Mouse (Mus musculus) kidney, embryonic 15.5 days (tissue): ENCODE measurements around the gene Gm12830. TPM values are rescaled to one million over a fixed set of nuclear protein-coding genes. Genes with fewer than 3 reads are reported as not detected.

Source experiments
- ATAC-seq: fragments of 200-750 bp; cut with Nextera tagmentation; replicated peaks from 2 replicates; pipeline ENCODE4 v1.8.0; 2017; ENCODE audit warnings: moderate TSS enrichment; ENCODE audit not compliant: low FRiP score
- H3K27ac ChIP-seq: fragments of 300-500 bp; sonication (generic); 2 replicates; pipeline ENCODE4 v1.5.1; 2015; ENCODE audit warnings: mild to moderate bottlenecking, inconsistent platforms
- H3K27me3 ChIP-seq: fragments of 300-500 bp; sonication (generic); 2 replicates; pipeline ENCODE4 v1.6.1; 2015; ENCODE audit warnings: inconsistent platforms
- H3K36me3 ChIP-seq: fragments of 300-500 bp; sonication (generic); 2 replicates; pipeline ENCODE4 v1.6.1; 2015; ENCODE audit warnings: inconsistent platforms
- H3K4me1 ChIP-seq: fragments of 300-500 bp; sonication (generic); 2 replicates; pipeline ENCODE4 v1.6.1; 2015; ENCODE audit warnings: inconsistent platforms
- H3K4me2 ChIP-seq: fragments of 300-500 bp; sonication (generic); 2 replicates; pipeline ENCODE4 v1.6.1; 2015; ENCODE audit warnings: moderate library complexity, mild to moderate bottlenecking, inconsistent platforms
- H3K4me3 ChIP-seq: fragments of 300-500 bp; sonication (generic); replicated peaks from 2 replicates; pipeline ENCODE4 v1.5.1; 2015; ENCODE audit warnings: mild to moderate bottlenecking, inconsistent platforms
- H3K9ac ChIP-seq: fragments of 300-500 bp; sonication (generic); 2 replicates; pipeline ENCODE4 v1.6.1; 2015; ENCODE audit warnings: mild to moderate bottlenecking, inconsistent platforms
- H3K9me3 ChIP-seq: fragments of 300-500 bp; sonication (generic); replicated peaks from 2 replicates; pipeline ENCODE4 v1.6.1; 2016; ENCODE audit warnings: inconsistent platforms
- WGBS: fragments of 180-500 bp; shearing (Covaris S2); methylation state at CpG from one replicate; pipeline ENCODE4 v1.1.7; 2015; ENCODE audit warnings: mixed read lengths; 5-methylcytosine and 5-hydroxymethylcytosine counted together
- polyA plus RNA-seq: library from polyadenylated mRNA; unstranded; fragments of >200 nt; fragmentation: Nextera tagmentation; extraction: Ambion mirVana; gene quantifications from 2 replicates; pipeline ENCODE4 v1.2.1, GENCODE M21; 2015

The Gm12830 gene
- polyA plus RNA-seq, 1 experiment from 2014 or later = 0.09 TPM

- Histone ChIP-seq H3K27me3 (peaks cover 42% of the 10 kb centered on the region), H3K4me3 (no peak overlapping the region), H3K9me3 (0 out of 2 replicates have a peak, but pooled peaks cover 3% of the 10 kb centered on the region), H3K9ac (no peak overlapping the region), H3K4me2 (no peak overlapping the region), H3K4me1 (peaks cover 33% of the 10 kb centered on the region), H3K36me3 (no peaks in the 10 kb centered on the region), H3K27ac (no peak overlapping the region)
- ATAC-seq = peak; percentile 73
- WGBS = 42% methylated on average over 6 of the region's 6 CpGs
These were observed 25.2 kb downstream of the Gm12830 start for GRCm38 (mm10) chr4:114846723-114847122.

DNA sequence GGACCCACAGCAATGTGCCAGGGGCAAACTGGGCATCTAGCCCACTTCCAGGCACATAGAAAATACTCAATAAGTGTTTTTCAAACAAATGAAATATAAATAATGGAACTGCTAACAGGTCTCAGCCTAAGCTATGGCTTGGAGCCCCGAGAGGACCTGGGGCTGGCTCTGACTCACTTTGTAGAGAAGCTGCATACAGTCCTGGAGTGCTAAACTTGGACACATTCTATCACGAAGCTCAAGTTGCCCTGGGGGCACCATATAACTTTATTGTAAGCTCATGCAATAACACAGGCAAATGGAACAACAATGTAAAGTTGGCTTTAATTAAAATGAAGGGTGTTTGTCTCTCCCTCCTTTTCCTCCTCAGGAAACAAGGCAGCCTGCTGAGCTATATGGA is 32.4 kb downstream of the Gm12830 start:
- H3K4me3 ChIP-seq = no peak overlapping the region
- H3K4me1 ChIP-seq = no peaks in the 10 kb centered on the region
- H3K36me3 ChIP-seq = no peaks in the 10 kb centered on the region
- no peaks in the 10 kb centered on the region for H3K27me3 ChIP-seq
- no peaks in the 10 kb centered on the region for H3K9me3 ChIP-seq
- H3K4me2 ChIP-seq = no peak overlapping the region
- WGBS = 67% methylated on average over 2 of the region's 2 CpGs
- no peak overlapping the region for H3K27ac ChIP-seq
- no peak for ATAC-seq
- H3K9ac ChIP-seq = no peak overlapping the region

- Histone ChIP-seq H3K9ac (no peak overlapping the region), H3K4me2 (no peak overlapping the region), H3K27ac (no peak overlapping the region), H3K9me3 (no peaks in the 10 kb centered on the region), H3K36me3 (no peaks in the 10 kb centered on the region), H3K4me1 (no peaks in the 10 kb centered on the region), H3K4me3 (no peak overlapping the region), H3K27me3 (no peaks in the 10 kb centered on the region)
- WGBS = 59% methylated on average over 5 of the region's 5 CpGs
- no peak for ATAC-seq
These were observed 36.9 kb downstream of the Gm12830 start for GRCm38 (mm10) chr4:114858426-114858825.

DNA sequence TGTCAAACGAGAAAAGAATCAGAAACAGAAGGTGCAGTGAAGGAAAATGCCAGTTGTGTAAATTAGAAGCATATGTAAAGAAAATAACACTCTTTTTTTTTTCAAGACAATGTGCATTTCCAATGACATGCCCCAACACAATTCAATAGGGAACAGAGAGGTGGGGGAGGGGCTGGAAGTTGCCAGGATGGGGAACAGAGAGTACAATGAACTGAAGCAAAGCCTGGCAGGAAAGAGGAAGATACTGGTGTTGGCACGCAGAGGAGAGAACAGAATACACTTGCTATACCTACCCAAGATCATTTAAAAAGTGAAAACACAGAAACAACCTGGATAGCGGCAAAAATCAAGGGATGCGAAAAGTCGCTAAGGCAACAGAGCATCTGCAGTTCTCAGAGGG is 41.6 kb downstream of the Gm12830 start:
- no peak for ATAC-seq
- Histone ChIP-seq H3K9me3 (no peaks in the 10 kb centered on the region), H3K4me2 (no peak overlapping the region), H3K27me3 (no peaks in the 10 kb centered on the region), H3K4me1 (no peaks in the 10 kb centered on the region), H3K9ac (no peak overlapping the region), H3K27ac (no peak overlapping the region), H3K36me3 (no peaks in the 10 kb centered on the region), H3K4me3 (no peak overlapping the region)
- 86% methylated on average over 5 of the region's 5 CpGs for WGBS

DNA sequence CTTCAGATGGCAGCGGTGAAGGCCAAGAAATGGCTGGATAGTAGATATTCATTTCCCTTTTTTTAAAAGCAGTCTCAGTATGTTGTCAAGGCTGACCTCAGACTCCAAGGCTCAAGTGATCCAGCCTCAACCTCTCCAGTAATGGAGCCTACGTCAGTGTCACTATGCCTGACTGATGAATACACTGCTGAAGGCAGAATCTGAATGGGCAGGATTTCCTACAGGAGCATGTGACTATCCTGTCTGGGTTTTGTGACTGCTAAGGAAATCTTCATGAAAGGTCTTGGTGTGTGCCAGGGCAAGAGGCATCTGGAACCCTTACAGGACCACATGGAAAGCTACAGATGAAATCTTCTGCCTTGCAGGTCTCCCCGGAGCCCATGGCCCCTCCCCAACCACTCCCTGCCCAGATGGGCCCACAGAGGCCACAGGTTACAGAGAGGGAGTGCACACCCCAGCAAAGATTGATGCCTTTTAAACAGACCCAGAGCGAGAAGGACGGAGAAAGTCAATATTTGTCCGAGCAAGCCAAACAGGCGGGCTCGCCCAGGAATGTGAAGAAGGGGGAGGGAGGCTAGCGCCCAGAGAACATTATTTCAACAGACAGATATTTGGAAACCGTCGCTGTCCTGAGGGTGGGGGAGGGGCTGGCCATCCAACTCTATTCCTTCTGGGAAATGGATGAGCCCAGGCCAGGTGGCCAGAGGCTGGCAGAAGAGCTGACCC is 48.4 kb downstream of the Gm12830 start:
- peak; percentile 87 for ATAC-seq
- Histone ChIP-seq H3K4me1 (peaks cover 16% of the 10 kb centered on the region), H3K9ac (no peak overlapping the region), H3K4me2 (peak overlapping the region; percentile 20; the same call in 1 of the 2 replicates), H3K36me3 (no peaks in the 10 kb centered on the region), H3K4me3 (no peak overlapping the region), H3K27me3 (no peaks in the 10 kb centered on the region), H3K9me3 (no peaks in the 10 kb centered on the region), H3K27ac (peak overlapping the region; percentile 62)
- 18% methylated on average over 11 of the region's 11 CpGs for WGBS

DNA sequence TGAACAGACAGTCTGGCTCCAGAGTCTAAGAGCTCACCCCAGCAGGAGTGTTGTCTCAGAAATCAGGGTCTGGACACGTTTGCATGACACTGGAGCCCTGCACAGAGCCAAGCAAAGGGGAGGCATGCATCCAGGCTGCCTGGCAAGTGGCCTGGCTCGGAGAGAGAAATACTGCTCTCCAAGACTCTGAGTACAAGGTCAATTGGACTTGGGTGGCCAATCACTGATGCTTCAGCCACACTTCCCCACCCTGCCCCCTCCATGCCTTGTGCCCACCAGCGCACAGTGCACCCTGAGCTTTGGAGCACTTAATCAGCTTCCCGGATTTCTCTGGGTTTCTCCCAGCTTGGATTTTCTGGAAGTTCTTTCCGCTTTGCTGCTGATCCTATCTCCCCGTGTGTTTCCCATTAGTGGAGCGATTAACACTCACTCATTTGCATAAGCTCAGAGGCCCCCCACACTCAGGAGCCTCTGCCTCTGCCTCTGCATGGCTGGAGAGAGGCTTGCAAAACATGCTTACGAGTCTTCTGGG is 55.0 kb downstream of the Gm12830 start:
- 0 out of 2 replicates have a peak overlapping the region, but pooled peaks have one; percentile 10 for H3K27ac ChIP-seq
- H3K27me3 ChIP-seq = no peaks in the 10 kb centered on the region
- no peak overlapping the region for H3K9ac ChIP-seq
- H3K9me3 ChIP-seq = no peaks in the 10 kb centered on the region
- H3K4me3 ChIP-seq = no peak overlapping the region
- no peak overlapping the region for H3K4me2 ChIP-seq
- H3K4me1 ChIP-seq = peaks cover 8% of the 10 kb centered on the region
- no peaks in the 10 kb centered on the region for H3K36me3 ChIP-seq
- ATAC-seq = peak; percentile 69; the same call in 1 of the 2 replicates
- WGBS = 29% methylated on average over 8 of the region's 8 CpGs

DNA sequence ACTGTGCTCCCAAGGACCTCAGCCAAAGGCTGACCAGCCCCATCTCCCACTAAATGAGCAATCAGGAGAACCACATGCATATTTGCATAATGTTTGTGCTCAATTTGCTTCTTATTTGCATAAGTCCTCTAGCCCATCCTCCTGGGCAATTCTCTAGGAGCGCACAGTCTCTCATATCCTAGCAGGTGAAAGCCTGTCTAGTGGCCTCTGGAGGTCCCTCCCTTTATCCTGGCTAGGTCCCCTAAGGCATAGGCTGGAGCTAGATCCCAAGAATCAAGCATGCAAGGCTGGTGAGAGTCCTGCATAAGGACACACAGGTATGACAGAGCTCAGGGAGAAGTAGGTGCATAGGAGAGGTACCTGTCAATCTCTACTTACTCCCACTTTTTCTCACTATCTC is 60.7 kb downstream of the Gm12830 start:
- no peak overlapping the region for H3K4me3 ChIP-seq
- H3K27ac ChIP-seq = no peak overlapping the region
- H3K9ac ChIP-seq = no peak overlapping the region
- no peaks in the 10 kb centered on the region for H3K36me3 ChIP-seq
- H3K4me2 ChIP-seq = no peak overlapping the region
- WGBS = 92% methylated on average over 1 of the region's 1 CpGs
- no peak for ATAC-seq
- peaks cover 7% of the 10 kb centered on the region for H3K4me1 ChIP-seq
- 0 out of 2 replicates have a peak, but pooled peaks cover 3% of the 10 kb centered on the region for H3K27me3 ChIP-seq
- no peaks in the 10 kb centered on the region for H3K9me3 ChIP-seq

- H3K27me3 ChIP-seq = peaks cover 69% of the 10 kb centered on the region
- no peak overlapping the region for H3K27ac ChIP-seq
- peaks cover 18% of the 10 kb centered on the region for H3K4me1 ChIP-seq
- WGBS = 17% methylated on average over 4 of the region's 4 CpGs
- H3K9ac ChIP-seq = no peak overlapping the region
- H3K9me3 ChIP-seq = no peaks in the 10 kb centered on the region
- no peak overlapping the region for H3K4me3 ChIP-seq
- no peak for ATAC-seq
- no peaks in the 10 kb centered on the region for H3K36me3 ChIP-seq
- no peak overlapping the region for H3K4me2 ChIP-seq
These were observed 76.3 kb downstream of the Gm12830 start for GRCm38 (mm10) chr4:114897853-114898252.

- Histone ChIP-seq H3K9me3 (no peaks in the 10 kb centered on the region), H3K27ac (no peak overlapping the region), H3K4me3 (no peak overlapping the region), H3K9ac (no peak overlapping the region), H3K4me1 (peaks cover 31% of the 10 kb centered on the region), H3K36me3 (no peaks in the 10 kb centered on the region), H3K27me3 (peaks cover 82% of the 10 kb centered on the region), H3K4me2 (no peak overlapping the region)
- no peak for ATAC-seq
- WGBS = 28% methylated on average over 3 of the region's 3 CpGs
These were observed 78.4 kb downstream of the Gm12830 start for GRCm38 (mm10) chr4:114899885-114900284.

DNA sequence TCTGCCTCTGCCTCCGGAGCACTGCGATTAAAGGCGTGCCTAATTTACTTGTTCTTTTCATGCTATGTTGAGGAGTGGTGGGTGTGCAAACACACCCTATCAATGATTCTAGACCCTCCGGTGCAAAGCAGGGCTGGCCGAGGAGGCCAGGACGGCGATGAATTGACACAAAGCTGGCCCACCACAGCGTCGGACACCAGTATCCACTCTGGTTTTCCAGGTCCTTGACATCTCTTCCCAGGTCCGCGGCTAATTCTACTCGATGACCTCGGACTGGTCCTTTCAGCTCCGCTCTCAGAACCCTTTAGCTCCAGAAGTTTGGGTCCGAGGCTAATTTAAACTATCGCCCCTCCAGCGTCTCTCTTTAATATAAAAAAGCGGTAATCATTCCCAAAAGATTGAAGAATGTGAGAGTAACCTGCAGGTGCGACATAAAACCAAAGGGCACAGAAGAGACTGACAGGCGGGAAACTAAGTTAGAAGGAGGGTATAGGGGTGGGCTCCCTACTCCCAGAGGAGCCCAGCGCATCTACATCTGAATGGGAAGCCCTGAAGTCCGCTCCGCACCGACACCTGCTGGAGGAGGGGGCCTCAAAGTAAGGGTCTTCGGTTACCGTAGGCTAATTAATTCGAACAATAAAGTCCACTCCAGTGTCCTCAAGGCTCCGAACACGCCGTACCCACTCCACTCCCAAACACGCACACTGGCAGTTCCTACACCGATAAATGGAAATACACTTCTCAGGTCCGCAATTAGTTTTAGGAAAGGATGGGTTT is 79.5 kb downstream of the Gm12830 start:
- ATAC-seq = no peak
- Histone ChIP-seq H3K9me3 (no peaks in the 10 kb centered on the region), H3K9ac (no peak overlapping the region), H3K27ac (no peak overlapping the region), H3K4me1 (peaks cover 35% of the 10 kb centered on the region), H3K27me3 (peaks cover 94% of the 10 kb centered on the region), H3K36me3 (no peaks in the 10 kb centered on the region), H3K4me2 (peak overlapping the region; percentile 88), H3K4me3 (peak overlapping the region; percentile 49)
- WGBS = 8% methylated on average over 33 of the region's 33 CpGs

DNA sequence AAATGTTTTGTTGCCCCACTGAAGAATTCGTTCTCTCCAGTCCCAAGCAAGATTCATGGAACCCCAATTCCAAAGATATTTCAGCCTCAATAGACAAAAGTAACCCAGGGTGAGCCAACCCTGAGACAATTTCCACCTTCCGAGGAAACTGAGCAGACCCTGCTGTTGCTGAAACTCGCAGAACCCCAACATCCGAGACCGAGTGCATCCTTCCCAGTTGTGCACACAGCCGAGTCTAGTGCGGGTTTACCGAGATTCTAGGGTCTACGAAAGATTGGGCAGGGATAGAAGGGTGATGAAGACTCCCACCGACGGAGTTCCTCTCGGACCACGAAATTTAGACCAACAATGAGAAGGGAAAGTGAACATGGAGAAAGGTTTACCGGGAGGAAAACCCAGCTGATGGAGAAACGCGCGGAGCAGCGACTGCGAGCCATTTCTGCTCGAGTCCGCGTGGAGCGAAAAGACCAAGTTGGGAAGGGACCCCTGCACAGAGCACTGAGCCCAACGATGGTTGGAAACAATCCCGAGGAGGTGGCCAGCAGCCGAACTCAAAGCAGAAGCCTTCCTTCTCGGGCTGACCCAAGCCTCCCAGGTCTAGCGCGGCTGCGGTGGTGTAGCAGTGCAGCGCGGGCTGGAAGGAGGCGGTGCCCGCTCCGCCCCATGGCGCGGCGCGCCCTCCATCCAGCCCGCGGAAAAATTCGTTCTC is 80.3 kb downstream of the Gm12830 start:
- 0 out of 2 replicates have a peak overlapping the region, but pooled peaks have one; percentile 66 for H3K27ac ChIP-seq
- H3K4me1 ChIP-seq = peaks cover 35% of the 10 kb centered on the region
- H3K4me3 ChIP-seq = peak overlapping the region; percentile 49
- peak; percentile 60 for ATAC-seq
- H3K4me2 ChIP-seq = peak overlapping the region; percentile 88
- 2% methylated on average over 42 of the region's 42 CpGs for WGBS
- H3K27me3 ChIP-seq = peaks cover 97% of the 10 kb centered on the region
- no peaks in the 10 kb centered on the region for H3K9me3 ChIP-seq
- no peaks in the 10 kb centered on the region for H3K36me3 ChIP-seq
- peak overlapping the region; percentile 42 for H3K9ac ChIP-seq
